Mouse (Mus musculus) activated CD4-positive, CD25-positive, alpha-beta regulatory T cell, adult 9 weeks (primary cell): Measurements from ENCODE around the gene Ccdc85a. TPM values are rescaled to one million over a fixed set of nuclear protein-coding genes. Genes with fewer than 3 reads are reported as not detected.

Source experiments
- polyA plus RNA-seq: library from polyadenylated mRNA; unstranded; fragments of 100-300 nt; shearing (Covaris generic); gene quantifications from one replicate; pipeline ENCODE4 v1.2.1, GENCODE M21; 2017

Gene Ccdc85a
- polyA plus RNA-seq = not detected

DNA sequence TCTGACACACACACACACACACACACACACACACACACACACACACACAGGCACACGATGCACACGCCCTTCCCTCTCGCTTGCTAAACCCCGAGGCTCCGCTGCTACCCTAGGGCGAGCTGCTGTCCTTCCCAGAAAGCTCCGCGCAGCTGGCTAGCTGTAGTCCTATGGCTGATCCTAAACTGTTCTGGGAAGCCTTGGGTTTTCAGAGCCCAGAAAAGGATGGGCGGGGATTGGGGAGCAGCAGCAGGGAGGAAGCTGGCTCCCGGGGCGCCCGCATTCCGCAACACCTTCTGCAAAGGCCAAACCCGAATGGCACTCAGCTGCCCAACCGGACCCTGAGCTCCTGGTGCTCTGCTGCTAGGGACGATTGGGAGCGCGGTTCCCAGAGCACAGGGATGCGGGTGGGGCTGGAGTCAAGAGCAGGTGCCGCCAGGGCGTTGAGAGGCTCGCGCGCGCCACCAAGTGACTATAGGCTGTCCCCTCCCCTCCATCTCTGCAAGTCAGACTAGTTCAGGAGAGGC, at the start of gene Ccdc85a:
TSS of gene Ccdc85a (minus strand) at position 414 of the 524 bp plus-strand sequence.

DNA sequence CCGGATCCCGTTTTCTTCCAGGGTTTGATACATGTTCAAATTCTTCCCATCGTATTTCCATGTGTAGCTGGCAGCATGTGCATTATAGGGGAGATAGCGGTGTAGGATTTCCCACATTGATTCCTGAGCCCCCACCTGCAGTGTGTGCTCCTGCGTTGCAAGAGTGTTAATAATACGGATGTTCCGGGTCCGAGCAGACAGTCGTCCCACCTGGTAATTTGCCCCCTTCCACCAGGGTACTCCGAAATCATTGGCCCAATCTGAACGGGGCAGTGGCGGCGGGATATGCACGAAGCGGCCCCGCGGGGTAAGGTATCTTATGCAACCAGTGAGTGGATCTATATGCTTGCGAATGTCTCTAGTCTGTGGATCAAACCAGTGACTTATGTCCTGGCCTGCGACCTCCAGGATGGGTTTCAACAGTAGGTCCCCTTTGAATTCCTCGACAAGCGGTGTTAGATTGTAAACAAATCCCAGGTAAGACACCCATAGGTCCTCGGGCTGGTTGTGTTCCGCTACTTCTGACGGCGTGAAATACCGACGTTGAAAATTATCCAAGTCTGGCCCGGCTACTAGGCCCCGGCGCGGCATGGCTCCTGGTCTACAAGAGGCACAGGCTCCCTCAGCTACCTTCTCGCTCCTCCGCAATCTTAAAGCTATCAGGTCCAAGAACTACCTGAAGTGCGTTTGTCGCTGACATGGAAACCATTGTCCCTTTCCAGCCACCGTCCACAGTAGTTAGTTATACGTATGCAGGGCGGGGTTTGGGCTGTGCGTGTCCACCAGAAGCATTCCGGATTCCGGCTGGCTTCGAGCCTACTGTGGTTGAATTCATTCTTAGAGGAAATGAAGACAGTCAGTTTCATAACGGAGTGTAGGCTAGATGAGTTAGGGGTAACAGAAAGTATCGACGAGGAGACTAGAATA, 244.6 kb downstream of the Ccdc85a start, which contains the start of gene Gm6685:
TSS of gene Gm6685 (minus strand) at position 644 of the 927 bp plus-strand sequence.

Other genes with a start within 250 kb of the Ccdc85a start
- gene Gm6685, start 244.5 kb downstream of the Ccdc85a start, polyA plus RNA-seq = 0.45 TPM